Comparison of ENCODE assay signal across 8 mouse cellular contexts in genomic region chrX:102215356-102215755, GRCm38 (mm10). TPM values are rescaled to one million over a fixed set of nuclear protein-coding genes. Genes with fewer than 3 reads are reported as not detected.
A peak's percentile ranks its signal among the peaks of the same experiment; 100 is the strongest.
DNase-seq lines count a peak whose midpoint lies in the region; ATAC-seq and TF ChIP-seq lines count a peak whose summit lies in the region.
"Not testable (repeated sequence)": the region's sequence is repeated elsewhere in the genome, so short reads cannot be mapped to it uniquely, and the experiment has no call there.

No protein-coding gene starts in this region.

- not testable (repeated sequence) for ATAC-seq in lung, postnatal 0 days

- TF ChIP-seq CTCF in brain, embryonic 14.5 days (IDR thresholded peaks at IDR 0.05; ENCODE audit: borderline replicate concordance, extremely low read depth, insufficient read depth, insufficient read length) = peak; percentile 51; the same call in 1 of the 2 replicates
- peak; percentile 57 for TF ChIP-seq CTCF in lung, postnatal 0 days (IDR thresholded peaks at IDR 0.05)

- not testable (repeated sequence) for H3K27ac ChIP-seq in lung, postnatal 0 days (ENCODE audit: low read length)

- not testable (repeated sequence) for TF ChIP-seq EP300 in lung, postnatal 0 days (IDR thresholded peaks at IDR 0.05)

- WGBS in lung, postnatal 0 days = 48% methylated on average over 9 of the region's 9 CpGs

- not testable (repeated sequence) for H3K9ac ChIP-seq in lung, postnatal 0 days (replicated peaks; ENCODE audit: low read depth)

- H3K4me1 ChIP-seq in lung, postnatal 0 days (ENCODE audit: insufficient read depth, low read depth, low read length) = not testable (repeated sequence)

- not testable (repeated sequence) for H3K4me2 ChIP-seq in lung, postnatal 0 days (replicated peaks; ENCODE audit: low read depth, low read length)

- H3K36me3 ChIP-seq in lung, postnatal 0 days (ENCODE audit: insufficient read depth, low read length) = not testable (repeated sequence)

- DNase-seq in MEL-GATA-1-ER (ENCODE audit: extremely low read depth, low read depth) = peak; percentile 71
- DNase-seq in brain, embryonic 14.5 days (ENCODE audit: low read depth) = peak; percentile 1
- DNase-seq in embryo, embryonic 10 days (ENCODE audit: low spot score) = peak; percentile 25
- peak; percentile 1 for DNase-seq in heart, adult 8-10 months (ENCODE audit: low spot score)
- DNase-seq in kidney, postnatal 10 days = peak; percentile 19
- DNase-seq in lung, postnatal 0 days (ENCODE audit: low spot score) = not testable (repeated sequence)
- peak; percentile 48 for DNase-seq in retina, postnatal 1 day
- peak; percentile 5 for DNase-seq in yolk sac, embryonic 10.5 days (ENCODE audit: low spot score)

- not testable (repeated sequence) for H3K9me3 ChIP-seq in lung, postnatal 0 days (ENCODE audit: low read length)

- H3K27me3 ChIP-seq in lung, postnatal 0 days (replicated peaks; ENCODE audit: insufficient read depth, low read length) = not testable (repeated sequence)

- not testable (repeated sequence) for H3K4me3 ChIP-seq in lung, postnatal 0 days (ENCODE audit: low read depth, low read length)

- not testable (repeated sequence) for TF ChIP-seq POLR2A in brain, embryonic 14.5 days (IDR thresholded peaks at IDR 0.05; ENCODE audit: borderline replicate concordance, extremely low read depth, insufficient read depth, insufficient read length, poor library complexity, severe bottlenecking)

RNA-seq across cellular contexts. Expression of gene Rps4x, which starts 26.2 kb away (rescaled TPM):
- polyA plus RNA-seq in brain, embryonic 14.5 days (2012; rRNA removed) = 989 and 1,086 TPM in 2 replicates
- 100 to 1,000 TPM; 541 to 608 (median 600) TPM for total RNA-seq in heart, adult 8-10 months (2022)
- 614 and 632 TPM in 2 replicates for polyA plus RNA-seq in lung, postnatal 0 days (2015; fragmentation: Nextera tagmentation; extraction: Ambion mirVana)

RNA-seq across cellular contexts. Expression of gene Cited1, which starts 36.6 kb away (rescaled TPM):
- polyA plus RNA-seq in brain, embryonic 14.5 days (2012; rRNA removed) = 14.4 and 15.8 TPM in 2 replicates
- under 1 TPM; 0.44 to 0.65 (median 0.52) TPM for total RNA-seq in heart, adult 8-10 months (2022)
- 3.3 and 3.6 TPM in 2 replicates for polyA plus RNA-seq in lung, postnatal 0 days (2015; fragmentation: Nextera tagmentation; extraction: Ambion mirVana)

RNA-seq across cellular contexts. Expression of gene Ercc6l, which starts 58.5 kb away (rescaled TPM):
- polyA plus RNA-seq in brain, embryonic 14.5 days (2012; rRNA removed) = 2.2 and 2.5 TPM in 2 replicates
- total RNA-seq in heart, adult 8-10 months (2022) = under 1 TPM; 0.27 to 0.29 (median 0.28) TPM
- polyA plus RNA-seq in lung, postnatal 0 days (2015; fragmentation: Nextera tagmentation; extraction: Ambion mirVana) = 0.87 and 1.1 TPM in 2 replicates
